Mouse (Mus musculus) G1E-ER4 (cell line): ENCODE results near the gene Prcd. TPM values are rescaled to one million over a fixed set of nuclear protein-coding genes. Genes with fewer than 3 reads are reported as not detected.

Experiments
- GATA1 ChIP-seq: IDR thresholded peaks from one replicate; pipeline ENCODE4 v1.8.0; 2012; ENCODE audit warnings: low read length, inconsistent platforms
- polyA plus RNA-seq: library from polyadenylated mRNA; stranded (reverse); fragments of >175 nt; gene quantifications from 2 replicates; pipeline ENCODE4 v1.2.3, GENCODE M21; 2012

The Prcd gene
- polyA plus RNA-seq, 1 experiment: 0.56 TPM

DNA sequence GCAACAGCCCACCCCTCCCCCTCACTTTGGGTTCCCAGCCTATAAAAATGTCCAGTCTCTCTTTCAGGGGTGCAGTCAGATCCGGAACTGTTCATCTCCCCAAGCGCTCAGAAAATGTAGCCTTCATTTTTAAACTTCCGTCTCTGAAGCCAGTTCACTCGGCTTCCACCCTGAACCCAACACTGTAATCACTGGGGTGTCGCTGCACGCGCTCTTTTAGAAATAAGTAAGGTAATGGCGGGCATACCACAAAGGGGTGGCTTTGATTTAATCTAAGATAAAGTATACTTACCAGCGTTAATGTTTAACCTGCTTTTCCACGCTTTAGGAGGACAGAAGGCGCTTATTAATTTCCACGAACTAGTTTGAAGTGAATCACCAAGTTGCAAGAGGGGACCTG, 60.7 kb downstream of the Prcd start:
- TF ChIP-seq GATA1: no peak

Other genes starting within 250 kb of the Prcd start
- not detected in 2 replicates for gene Rnf157, start 240.5 kb upstream of the Prcd start, polyA plus RNA-seq
- gene Ubald2, start 219.4 kb upstream of the Prcd start, polyA plus RNA-seq: 733 and 1,549 TPM in 2 replicates
- not detected in 2 replicates for gene Qrich2, start 187.3 kb upstream of the Prcd start, polyA plus RNA-seq
- 76.5 and 115 TPM in 2 replicates for gene Prpsap1, start 159.3 kb upstream of the Prcd start, polyA plus RNA-seq
- 206 and 262 TPM in 2 replicates for gene Sphk1, start 122.6 kb upstream of the Prcd start, polyA plus RNA-seq
- 26.2 and 27.8 TPM in 2 replicates for gene Ube2o, start 72.1 kb upstream of the Prcd start, polyA plus RNA-seq
- not detected in 2 replicates for gene Aanat, start 67.1 kb upstream of the Prcd start, polyA plus RNA-seq
- gene Rhbdf2, start 26.5 kb upstream of the Prcd start, polyA plus RNA-seq: 4.8 and 5.3 TPM in 2 replicates
- not detected in 2 replicates for gene Cygb, start 779 bp downstream of the Prcd start, polyA plus RNA-seq
- gene St6galnac1, start 122.0 kb downstream of the Prcd start, polyA plus RNA-seq: not detected in 2 replicates
- not detected in 2 replicates for gene Mxra7, start 174.5 kb downstream of the Prcd start, polyA plus RNA-seq
- 63.8 and 85.4 TPM in 2 replicates for gene Mettl23, start 189.7 kb downstream of the Prcd start, polyA plus RNA-seq
- 36.6 and 47.3 TPM in 2 replicates for gene Jmjd6, start 189.9 kb downstream of the Prcd start, polyA plus RNA-seq
- 7.1 and 7.4 TPM in 2 replicates for gene Mfsd11, start 198.9 kb downstream of the Prcd start, polyA plus RNA-seq
- 1,994 and 2,305 TPM in 2 replicates for gene Srsf2, start 199.6 kb downstream of the Prcd start, polyA plus RNA-seq